Mouse (Mus musculus) heart, embryonic 11.5 days (tissue): Measurements from ENCODE around the gene Ndufs1. TPM values are rescaled to one million over a fixed set of nuclear protein-coding genes. Genes with fewer than 3 reads are reported as not detected.
"Not testable (repeated sequence)": the region's sequence is repeated elsewhere in the genome, so short reads cannot be mapped to it uniquely, and the experiment has no call there.

Source experiments
- ATAC-seq: fragments of 200-750 bp; cut with Nextera tagmentation; replicated peaks from 2 replicates; pipeline ENCODE4 v1.8.0; 2017; ENCODE audit warnings: moderate library complexity; ENCODE audit not compliant: insufficient number of reproducible peaks, low FRiP score, low TSS enrichment
- H3K27ac ChIP-seq: fragments of 300-500 bp; sonication (generic); 2 replicates; pipeline ENCODE4 v1.5.1; 2014; ENCODE audit warnings: mild to moderate bottlenecking, low read depth, low read length
- H3K27me3 ChIP-seq: fragments of 300-500 bp; sonication (generic); 2 replicates; pipeline ENCODE4 v1.6.1; 2014; ENCODE audit warnings: mild to moderate bottlenecking, low read length, mixed read lengths; ENCODE audit not compliant: control insufficient read depth, insufficient read depth
- H3K36me3 ChIP-seq: fragments of 300-500 bp; sonication (generic); 2 replicates; pipeline ENCODE4 v1.6.1; 2014; ENCODE audit warnings: mild to moderate bottlenecking, low read length, moderate library complexity, mixed read lengths; ENCODE audit not compliant: control insufficient read depth, insufficient read depth
- H3K4me1 ChIP-seq: fragments of 300-500 bp; sonication (generic); 2 replicates; pipeline ENCODE4 v1.6.1; 2014; ENCODE audit warnings: low read length; ENCODE audit not compliant: control insufficient read depth, insufficient read depth
- H3K4me2 ChIP-seq: fragments of 300-500 bp; sonication (generic); 2 replicates; pipeline ENCODE4 v1.6.1; 2014; ENCODE audit warnings: mild to moderate bottlenecking, moderate library complexity
- H3K4me3 ChIP-seq: fragments of 300-500 bp; sonication (generic); 2 replicates; pipeline ENCODE4 v1.5.1; 2014; ENCODE audit warnings: low read depth, low read length
- H3K9ac ChIP-seq: fragments of 300-500 bp; sonication (generic); 2 replicates; pipeline ENCODE4 v1.6.1; 2014; ENCODE audit warnings: mild to moderate bottlenecking, low read depth, low read length, moderate library complexity
- H3K9me3 ChIP-seq: fragments of 300-500 bp; sonication (generic); replicated peaks from 2 replicates; pipeline ENCODE4 v1.6.1; 2016; ENCODE audit warnings: low read length; ENCODE audit not compliant: control insufficient read depth
- WGBS: fragments of 180-500 bp; shearing (Covaris S2); extraction: QIAGEN DNeasy Blood & Tissue Kit; methylation state at CpG from one replicate; pipeline ENCODE4 v1.1.7; 2014; ENCODE audit not compliant: insufficient replicate concordance; 5-methylcytosine and 5-hydroxymethylcytosine counted together
- polyA plus RNA-seq: library from polyadenylated mRNA; unstranded; fragments of >200 nt; fragmentation: Nextera tagmentation; extraction: Ambion mirVana; gene quantifications from 2 replicates; pipeline ENCODE4 v1.2.1, GENCODE M21; 2014

Ndufs1 gene
- polyA plus RNA-seq, 1 experiment from 2014 or later, result 285 TPM

- no peaks in the 10 kb centered on the region for H3K4me1 ChIP-seq
- no peaks in the 10 kb centered on the region for H3K36me3 ChIP-seq
- H3K9me3 ChIP-seq, result no peaks in the 10 kb centered on the region
- H3K9ac ChIP-seq, result no peak overlapping the region
- ATAC-seq, result no peak
- no peaks in the 10 kb centered on the region for H3K27me3 ChIP-seq
- 72% methylated on average over 11 of the region's 11 CpGs for WGBS
- H3K4me2 ChIP-seq, result no peak overlapping the region
- no peak overlapping the region for H3K4me3 ChIP-seq
- no peak overlapping the region for H3K27ac ChIP-seq
Measured at GRCm38 (mm10) chr1:63192306-63193065, 15.9 kb upstream of the Ndufs1 start.

GRCm38 (mm10) chr1:63190851-63191250 lies 14.2 kb upstream of the Ndufs1 start:
- Histone ChIP-seq H3K9me3 (no peaks in the 10 kb centered on the region), H3K27ac (no peak overlapping the region), H3K4me3 (no peak overlapping the region), H3K4me1 (no peaks in the 10 kb centered on the region), H3K27me3 (no peaks in the 10 kb centered on the region), H3K9ac (no peak overlapping the region), H3K4me2 (no peak overlapping the region), H3K36me3 (no peaks in the 10 kb centered on the region)
- WGBS, result 66% methylated on average over 8 of the region's 8 CpGs
- no peak for ATAC-seq

GRCm38 (mm10) chr1:63188536-63188935 lies 11.9 kb upstream of the Ndufs1 start:
- no peaks in the 10 kb centered on the region for H3K4me1 ChIP-seq
- H3K9ac ChIP-seq, result no peak overlapping the region
- ATAC-seq, result no peak
- no peak overlapping the region for H3K4me3 ChIP-seq
- no peaks in the 10 kb centered on the region for H3K9me3 ChIP-seq
- H3K27ac ChIP-seq, result no peak overlapping the region
- 75% methylated on average over 3 of the region's 3 CpGs for WGBS
- no peaks in the 10 kb centered on the region for H3K27me3 ChIP-seq
- H3K4me2 ChIP-seq, result no peak overlapping the region
- no peaks in the 10 kb centered on the region for H3K36me3 ChIP-seq

GRCm38 (mm10) chr1:63185430-63185829 lies 8.8 kb upstream of the Ndufs1 start:
- H3K4me1 ChIP-seq, H3K4me3 ChIP-seq, H3K27ac ChIP-seq, H3K9me3 ChIP-seq, ATAC-seq, H3K27me3 ChIP-seq, H3K4me2 ChIP-seq, H3K9ac ChIP-seq, H3K36me3 ChIP-seq: not testable (repeated sequence)
- WGBS, result 96% methylated on average over 6 of the region's 6 CpGs

GRCm38 (mm10) chr1:63182636-63183270 lies 6.1 kb upstream of the Ndufs1 start:
- ATAC-seq, result no peak
- no peak overlapping the region for H3K9ac ChIP-seq
- peaks cover 15% of the 10 kb centered on the region; the same call in 1 of the 2 replicates for H3K36me3 ChIP-seq
- no peaks in the 10 kb centered on the region for H3K9me3 ChIP-seq
- no peaks in the 10 kb centered on the region for H3K27me3 ChIP-seq
- 59% methylated on average over 10 of the region's 10 CpGs for WGBS
- H3K27ac ChIP-seq, result no peak overlapping the region
- H3K4me2 ChIP-seq, result no peak overlapping the region
- peaks cover 8% of the 10 kb centered on the region for H3K4me1 ChIP-seq
- no peak overlapping the region for H3K4me3 ChIP-seq

- Histone ChIP-seq H3K4me3 (no peak overlapping the region), H3K27me3 (no peaks in the 10 kb centered on the region), H3K4me2 (no peak overlapping the region), H3K36me3 (peaks cover 15% of the 10 kb centered on the region; the same call in 1 of the 2 replicates), H3K9me3 (no peaks in the 10 kb centered on the region), H3K27ac (no peak overlapping the region), H3K4me1 (peaks cover 10% of the 10 kb centered on the region), H3K9ac (no peak overlapping the region)
- 78% methylated on average over 4 of the region's 5 CpGs for WGBS
- no peak for ATAC-seq
Measured at GRCm38 (mm10) chr1:63182212-63182611, 5.6 kb upstream of the Ndufs1 start.

GRCm38 (mm10) chr1:63181480-63181879 lies 4.8 kb upstream of the Ndufs1 start:
- Histone ChIP-seq H3K27ac (no peak overlapping the region), H3K4me2 (no peak overlapping the region), H3K36me3 (peaks cover 15% of the 10 kb centered on the region; the same call in 1 of the 2 replicates), H3K9me3 (no peaks in the 10 kb centered on the region), H3K4me3 (no peak overlapping the region), H3K9ac (no peak overlapping the region), H3K27me3 (no peaks in the 10 kb centered on the region), H3K4me1 (peaks cover 10% of the 10 kb centered on the region)
- 84% methylated on average over 1 of the region's 1 CpGs for WGBS
- no peak for ATAC-seq

- H3K36me3 ChIP-seq, result peaks cover 15% of the 10 kb centered on the region; the same call in 1 of the 2 replicates
- H3K4me1 ChIP-seq, result peaks cover 10% of the 10 kb centered on the region
- H3K9ac ChIP-seq, result no peak overlapping the region
- no peak overlapping the region for H3K4me3 ChIP-seq
- peak; percentile 71 for ATAC-seq
- H3K27me3 ChIP-seq, result no peaks in the 10 kb centered on the region
- H3K4me2 ChIP-seq, result no peak overlapping the region
- 8% methylated on average over 3 of the region's 3 CpGs for WGBS
- H3K27ac ChIP-seq, result no peak overlapping the region
- no peaks in the 10 kb centered on the region for H3K9me3 ChIP-seq
Measured at GRCm38 (mm10) chr1:63181019-63181418, 4.4 kb upstream of the Ndufs1 start.
